Mouse (Mus musculus): ENCODE results near the gene Galns.

The Galns gene

DNA sequence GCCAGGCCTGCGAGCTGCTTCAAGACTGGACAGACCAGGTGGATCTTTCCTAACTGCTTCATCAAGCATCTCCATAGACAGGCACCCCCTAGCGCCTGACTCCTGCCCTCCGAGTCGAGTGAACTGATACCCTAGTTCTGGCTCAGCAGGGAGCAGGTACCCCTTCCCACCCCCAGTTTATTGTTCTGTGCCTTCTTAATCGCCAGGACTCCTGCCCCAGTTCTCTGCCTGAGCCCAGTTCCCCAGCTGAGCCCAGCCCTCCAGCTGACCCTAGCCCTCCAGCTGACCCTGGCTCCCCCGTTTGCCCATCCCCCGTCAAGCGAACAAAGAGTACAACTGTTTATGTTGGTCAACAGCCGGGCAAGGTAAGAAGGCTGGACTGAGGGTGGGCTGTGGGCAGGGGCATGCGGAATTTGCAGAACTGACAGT is 42.4 kb downstream of the Galns start:
- no peak for DNase-seq (ENCODE audit: low spot score in 2 of 2)

DNA sequence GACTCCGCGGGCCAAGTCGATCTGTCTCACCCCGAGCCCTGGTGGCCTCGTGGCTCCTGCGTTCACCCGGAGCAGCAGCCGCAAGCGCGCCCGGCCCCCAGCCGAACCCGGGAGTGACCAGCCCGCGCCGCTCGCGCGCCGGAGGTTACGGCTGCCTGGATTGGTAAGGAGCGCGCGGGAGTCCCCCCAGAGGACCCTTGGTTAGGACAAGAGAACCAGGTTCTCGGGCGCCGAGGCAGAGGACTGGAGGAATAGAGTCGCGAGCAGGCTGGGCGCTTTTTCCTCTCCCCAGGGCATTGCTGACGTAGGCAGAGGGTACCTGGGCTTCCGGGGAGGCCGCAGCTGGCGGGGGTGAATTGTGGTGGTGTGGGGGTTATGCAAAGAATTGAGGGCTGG is 43.2 kb downstream of the Galns start:
- no peak for DNase-seq (ENCODE audit: low spot score in 2 of 2)

- DNase-seq (ENCODE audit: low spot score in 2 of 2) = peak; percentile 89 to 96
These were observed 43.7 kb downstream of the Galns start, which contains the start of gene Cdt1 for GRCm38 (mm10) chr8:122567361-122568108. Gene Cdt1 (plus strand): TSS chr8:122568015.

- no peak for DNase-seq (ENCODE audit: low spot score in 2 of 2)
These were observed 44.5 kb downstream of the Galns start for GRCm38 (mm10) chr8:122566766-122567165.

DNA sequence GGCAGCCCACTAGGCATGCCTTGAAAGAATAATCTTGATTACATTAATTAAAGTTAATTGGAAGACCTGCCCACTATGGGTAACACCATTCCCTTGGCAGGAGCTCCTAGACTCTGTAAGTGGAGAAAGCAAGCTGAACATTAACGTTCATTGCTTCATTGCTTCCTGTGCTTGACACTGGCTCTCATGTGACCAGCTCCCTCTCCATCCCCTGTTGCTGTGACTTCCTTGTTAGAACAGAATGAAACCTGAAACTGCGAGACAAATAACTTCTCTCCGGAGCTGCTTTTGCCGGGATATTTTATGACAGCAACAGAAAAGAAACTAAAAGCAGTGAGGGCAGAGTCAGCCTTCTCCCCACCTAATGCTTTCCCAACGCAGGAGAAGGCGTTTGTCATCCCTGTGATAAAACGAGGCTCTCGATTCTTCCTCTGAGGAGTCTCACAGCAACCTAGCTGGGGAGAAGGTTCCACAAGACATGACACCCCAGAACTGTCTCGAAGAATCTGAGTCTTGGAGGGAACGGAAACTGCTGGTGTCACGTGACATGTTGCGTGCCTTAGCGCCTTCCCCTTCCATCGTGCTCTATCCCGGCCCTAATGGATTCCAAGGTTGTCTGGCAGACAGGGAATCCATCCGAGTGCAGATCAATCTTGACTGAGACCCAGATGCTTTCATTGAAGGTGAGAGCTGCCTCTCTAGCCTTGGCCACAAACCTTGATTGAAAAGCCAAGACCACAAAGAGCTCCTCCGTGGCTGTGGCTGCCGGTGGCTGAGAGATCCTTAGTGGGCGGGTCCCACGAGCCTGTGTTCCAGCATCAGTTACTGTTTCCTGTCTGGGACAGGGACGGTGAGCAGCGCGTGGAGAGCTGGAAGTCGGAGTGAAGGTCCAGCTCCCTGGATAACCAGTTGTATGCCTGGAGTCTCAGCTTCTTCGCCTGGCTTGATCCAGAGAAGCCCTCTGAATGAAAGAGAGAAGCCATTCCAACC is 46.6 kb downstream of the Galns start:
- no peak for DNase-seq (ENCODE audit: low spot score in 2 of 2)

DNA sequence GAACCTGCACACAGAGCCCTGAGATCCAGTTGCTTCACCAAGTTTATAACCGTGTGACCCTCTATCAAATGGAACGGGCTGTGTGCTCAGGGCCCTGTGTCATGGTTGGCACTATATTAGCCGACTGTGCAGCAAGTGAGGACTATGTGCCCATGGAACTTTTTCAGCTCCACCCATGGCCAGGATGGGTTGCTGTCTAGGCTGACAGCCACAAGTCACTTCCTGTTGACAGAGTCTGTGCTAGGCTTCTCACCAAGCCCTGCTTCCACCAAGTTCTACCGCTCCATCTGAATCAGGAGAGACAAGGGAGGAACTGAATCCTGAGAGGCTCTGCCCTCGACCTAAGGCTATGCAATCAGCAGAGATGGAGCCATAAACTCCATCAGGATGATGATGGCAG is 50.1 kb downstream of the Galns start:
- DNase-seq (ENCODE audit: low spot score in 2 of 2) = no peak

DNA sequence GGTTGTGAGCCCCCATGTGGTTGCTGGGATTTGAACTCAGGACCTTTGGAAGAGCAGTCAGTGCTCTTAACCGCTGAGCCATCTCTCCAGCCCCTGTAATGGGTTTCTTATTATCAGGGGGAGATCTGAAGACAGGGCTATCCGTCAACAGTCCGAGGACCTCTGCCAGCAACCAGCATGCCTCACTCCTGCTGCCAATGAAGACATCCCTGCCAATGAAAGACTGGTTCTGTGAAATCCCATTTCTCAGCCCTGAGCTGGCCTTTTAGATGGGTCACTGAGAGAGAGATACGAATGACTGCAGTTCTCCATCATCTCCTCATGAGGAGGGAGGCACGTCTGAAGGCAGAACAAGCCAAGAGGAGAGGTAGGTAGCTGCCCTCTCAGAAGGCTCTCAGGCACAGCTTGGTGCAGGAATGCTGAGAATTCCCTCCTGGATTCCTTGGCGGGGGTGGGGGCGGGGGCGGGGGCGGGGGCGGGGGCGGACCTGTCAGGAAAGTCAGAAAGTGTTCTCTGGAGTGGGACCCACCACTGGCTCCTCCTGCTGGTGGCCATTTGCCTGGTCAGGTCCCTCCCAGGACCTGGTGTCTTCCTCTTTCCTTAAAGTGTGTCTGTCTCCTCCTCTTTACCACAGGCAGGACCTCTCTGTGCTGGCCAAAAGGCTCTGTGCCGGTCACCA is 52.5 kb downstream of the Galns start:
- DNase-seq (ENCODE audit: low spot score in 2 of 2) = no peak

DNA sequence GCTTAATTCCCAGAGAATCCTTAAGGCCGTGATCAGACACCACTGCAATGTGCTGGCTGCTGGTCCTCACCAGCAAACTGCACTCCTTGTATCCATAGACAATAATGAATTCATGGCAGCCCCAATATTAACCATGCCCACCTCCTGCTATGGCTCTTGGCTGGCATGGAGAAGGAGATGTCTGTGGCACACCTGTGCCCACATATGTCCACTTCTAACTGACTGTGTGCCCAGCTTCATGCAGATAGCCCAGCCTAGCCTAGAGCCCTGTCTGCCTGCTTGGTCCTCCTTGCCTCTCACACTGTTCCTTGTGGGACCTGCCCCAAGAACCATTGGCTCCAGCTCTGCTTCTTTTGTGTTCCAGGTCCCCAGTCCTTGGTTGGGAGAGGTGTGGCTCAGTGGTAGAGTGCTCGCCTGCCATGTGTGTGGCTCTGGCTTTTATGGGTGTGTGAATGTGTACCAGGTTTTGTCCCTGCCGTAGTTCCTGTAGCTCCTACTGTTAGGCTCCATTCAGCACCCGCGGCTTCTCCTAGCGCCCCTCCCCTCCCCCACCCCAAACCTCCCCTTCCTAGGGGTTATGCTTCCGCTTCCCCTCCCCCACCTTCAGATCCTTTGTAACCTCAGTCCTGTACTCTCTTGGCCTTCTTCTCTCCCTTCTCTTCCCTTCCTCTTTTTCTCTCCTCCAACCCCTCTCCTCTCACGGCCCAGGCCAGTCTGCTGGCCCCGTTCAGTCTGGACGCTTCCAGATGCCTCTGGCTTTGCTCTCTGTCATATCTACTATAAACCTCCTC is 53.8 kb downstream of the Galns start:
- DNase-seq (ENCODE audit: low spot score in 2 of 2) = no peak

GRCm38 (mm10) chr8:122556030-122557009 is 54.9 kb downstream of the Galns start:
- DNase-seq (ENCODE audit: low spot score in 2 of 2) = no peak

DNA sequence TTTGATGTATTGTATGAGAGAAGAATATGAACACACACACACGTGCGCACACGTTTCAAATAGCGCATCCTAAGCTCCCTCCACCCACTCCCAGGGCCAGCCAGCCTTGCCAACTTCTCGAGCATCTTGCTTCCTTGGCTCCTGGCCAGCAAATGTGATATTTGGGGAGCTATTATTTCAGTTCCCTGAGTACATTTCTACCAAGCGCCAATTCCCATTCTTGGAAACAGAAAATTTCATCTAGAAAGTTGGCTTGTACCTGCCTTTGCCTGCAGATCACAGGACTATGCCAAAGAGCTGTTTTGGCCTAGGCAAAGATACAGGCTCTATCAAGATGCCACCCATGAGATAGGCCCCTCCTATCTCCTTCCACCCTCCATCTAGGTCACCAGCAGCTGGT is 56.5 kb downstream of the Galns start:
- peak in 1 of 2 experiments; percentile 79 for DNase-seq (ENCODE audit: low spot score in 2 of 2)

DNA sequence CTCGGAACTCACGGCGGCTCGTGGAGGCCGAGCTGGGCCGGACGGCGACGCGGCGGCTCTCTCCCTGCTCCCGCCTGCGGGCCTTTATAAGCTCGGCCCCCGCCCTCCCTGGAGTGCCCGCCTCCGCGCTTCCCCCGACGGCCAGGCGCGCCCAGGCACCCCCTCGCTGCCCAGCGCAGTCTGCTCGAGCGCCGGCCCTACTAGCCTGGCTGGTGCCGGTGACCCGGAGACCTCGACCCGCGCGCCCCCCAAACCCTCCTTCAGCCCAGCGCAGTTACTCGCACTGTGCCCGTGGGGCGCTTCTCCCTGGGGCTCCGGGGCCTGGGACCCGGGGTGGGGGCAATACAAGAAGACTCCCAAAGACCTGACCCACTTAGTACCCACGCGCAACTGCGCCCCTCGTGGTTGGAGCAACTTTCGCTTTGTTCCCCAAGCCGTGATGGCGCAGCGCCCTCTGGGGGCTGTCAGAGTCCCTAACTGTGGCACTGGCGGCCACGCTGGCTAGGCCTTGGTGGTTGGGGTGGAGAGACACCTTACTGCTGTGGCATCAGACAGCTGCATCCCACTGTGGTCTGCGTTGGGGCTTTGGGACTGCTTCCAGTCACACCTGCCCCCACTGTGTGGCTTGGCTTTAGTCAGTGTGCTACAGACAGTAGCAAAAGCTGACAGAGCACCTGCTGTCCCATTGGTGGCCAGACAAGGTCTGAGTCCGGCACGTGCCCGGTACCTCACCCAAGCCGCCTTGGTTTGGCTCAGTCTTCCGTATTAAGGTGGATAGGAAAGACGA is 59.8 kb downstream of the Galns start, which contains the start of gene Piezo1:
Gene Piezo1, minus strand, starts transcription at position 65 of the 787 bp plus-strand sequence.
- peak in 1 of 2 experiments; percentile 82 for DNase-seq (ENCODE audit: low spot score in 2 of 2)

DNA sequence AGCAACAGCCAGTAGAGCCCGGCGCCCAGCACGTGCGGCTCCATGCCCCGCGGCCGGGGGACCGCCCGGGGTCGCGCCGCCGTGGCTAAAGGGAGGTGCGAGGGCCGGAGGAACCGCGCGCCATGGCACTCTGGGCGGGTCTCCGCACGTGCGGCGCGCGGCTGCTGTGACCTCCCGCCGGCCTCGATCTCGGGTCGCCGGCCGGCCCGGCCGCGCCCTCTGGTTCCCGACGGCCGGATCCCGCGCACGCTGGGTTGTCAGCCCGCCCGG is 60.3 kb downstream of the Galns start:
- DNase-seq (ENCODE audit: low spot score in 2 of 2) = no peak

DNA sequence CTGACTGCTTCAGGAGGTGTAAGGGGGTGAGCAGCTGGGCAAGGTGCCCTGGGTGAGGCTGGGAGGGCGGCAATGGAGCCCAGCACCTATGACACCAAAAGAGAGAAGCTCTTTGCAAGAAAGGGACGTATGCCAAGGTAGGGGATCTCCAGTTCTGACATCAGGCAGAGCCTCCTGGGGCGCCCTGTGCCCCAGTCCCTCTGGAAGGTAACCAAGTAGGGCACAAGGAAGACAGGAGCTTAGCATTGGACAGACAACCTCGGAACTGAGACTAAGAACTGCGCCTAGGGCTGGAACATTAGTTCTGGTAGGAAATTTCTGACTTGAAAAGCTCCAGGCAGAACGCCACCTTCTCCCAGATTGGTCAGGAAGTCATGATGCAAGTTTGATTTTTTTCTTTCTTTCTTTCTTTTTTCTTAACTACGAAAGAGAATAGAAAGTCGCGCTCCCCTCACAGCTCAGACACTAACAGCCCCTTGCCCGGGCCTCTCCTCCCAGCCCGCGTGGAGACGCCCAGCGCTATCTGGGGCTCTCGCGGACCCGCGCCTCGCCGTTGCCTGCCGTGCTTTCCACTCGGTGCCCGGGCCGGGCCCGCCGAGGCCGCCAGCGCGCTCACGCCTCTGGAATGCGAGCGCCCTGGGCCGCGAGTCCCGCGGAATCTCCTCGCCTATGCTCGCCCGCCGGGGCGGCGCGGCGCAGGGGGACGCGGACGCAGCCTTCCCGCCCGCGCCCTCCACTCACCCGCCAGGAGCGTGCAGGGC is 60.8 kb downstream of the Galns start:
- DNase-seq (ENCODE audit: low spot score in 2 of 2) = no peak

DNA sequence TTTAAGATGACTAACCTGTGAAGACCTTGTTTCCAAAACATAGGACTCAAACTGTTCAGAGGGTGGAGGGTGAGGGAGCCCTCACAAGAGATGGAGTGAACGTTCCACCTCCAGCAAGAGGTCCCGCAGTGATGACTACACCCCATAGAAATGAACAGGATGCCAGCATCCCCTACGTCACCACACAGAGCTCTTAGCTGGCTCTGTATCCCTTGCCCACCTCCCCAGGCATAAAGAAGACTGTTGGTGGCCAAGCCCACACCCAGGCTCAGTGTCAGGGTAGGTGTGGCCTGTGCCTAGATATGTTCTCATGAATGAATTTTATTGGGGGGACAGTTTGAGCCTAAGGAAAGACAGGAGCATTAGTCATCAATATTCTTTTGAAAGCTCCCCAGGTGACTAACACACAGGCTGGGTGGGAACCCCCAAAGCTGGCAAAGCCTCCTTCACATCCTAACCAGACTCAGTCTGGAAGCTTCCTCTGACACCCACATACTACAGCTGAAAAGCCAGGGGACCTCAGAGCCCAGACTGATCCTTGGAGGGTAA is 62.3 kb downstream of the Galns start:
- DNase-seq (ENCODE audit: low spot score in 2 of 2) = peak in 1 of 2 experiments; percentile 30

GRCm38 (mm10) chr8:122548331-122548730 is 62.9 kb downstream of the Galns start:
- DNase-seq (ENCODE audit: low spot score in 2 of 2) = no peak

DNA sequence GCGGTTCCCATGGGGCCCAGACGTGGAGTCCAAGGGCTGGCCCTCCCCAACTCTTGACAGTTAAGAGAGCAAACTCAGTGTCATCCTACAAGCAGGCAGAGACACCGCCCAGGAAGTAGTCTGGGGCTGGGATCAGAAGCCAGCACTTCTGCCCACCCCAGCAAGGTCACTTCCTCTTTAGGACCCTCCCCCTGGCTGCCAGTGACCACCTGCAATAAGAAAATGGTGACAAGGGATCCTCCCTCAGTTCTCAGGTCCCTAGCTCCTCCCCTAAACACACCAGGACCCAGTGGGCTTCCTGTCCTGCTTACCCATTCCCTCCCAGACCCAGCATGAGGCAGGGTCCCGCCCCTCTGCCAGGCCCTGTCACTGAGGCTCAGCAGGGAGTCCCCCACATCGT is 63.4 kb downstream of the Galns start:
- no peak for DNase-seq (ENCODE audit: low spot score in 2 of 2)

GRCm38 (mm10) chr8:122546811-122547453 is 64.3 kb downstream of the Galns start:
- no peak for DNase-seq (ENCODE audit: low spot score in 2 of 2)
